8 mouse cellular contexts compared by ENCODE assay signal in the genomic region with DNA sequence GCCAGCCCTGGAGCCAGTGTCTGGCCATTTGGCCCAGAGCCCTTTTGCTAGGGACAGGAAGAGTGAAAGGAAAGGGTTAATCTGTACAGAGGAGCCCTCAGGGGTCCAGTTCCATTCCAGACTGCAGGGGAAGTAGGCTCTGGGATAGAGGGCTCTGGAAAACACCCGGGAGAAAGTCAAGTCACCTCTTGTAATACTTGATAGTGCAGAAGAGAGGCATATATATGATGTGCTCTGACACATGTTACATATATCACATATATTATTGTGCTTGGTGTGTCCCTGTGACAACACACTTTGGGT. TPM values are rescaled to one million over a fixed set of nuclear protein-coding genes. Genes with fewer than 3 reads are reported as not detected.
DNase-seq lines count a peak whose midpoint lies in the region; ATAC-seq lines count a peak whose summit lies in the region.

No protein-coding gene starts in this region.

- H3K36me3 ChIP-seq in megakaryocyte, embryonic 14.5 days (replicated peaks; ENCODE audit: low read length), result no peaks in the 10 kb centered on the region
- no peaks in the 10 kb centered on the region for H3K36me3 ChIP-seq in intestine, embryonic 16.5 days (ENCODE audit: control insufficient read depth, insufficient read depth, low read length)
- no peaks in the 10 kb centered on the region for H3K36me3 ChIP-seq in neural tube, embryonic 13.5 days

- H3K9me3 ChIP-seq in megakaryocyte, embryonic 14.5 days, result no peaks in the 10 kb centered on the region
- no peaks in the 10 kb centered on the region for H3K9me3 ChIP-seq in intestine, embryonic 16.5 days (ENCODE audit: control insufficient read depth, low read length)
- H3K9me3 ChIP-seq in neural tube, embryonic 13.5 days, result no peaks in the 10 kb centered on the region

- 5% methylated on average over 1 of the region's 1 CpGs for WGBS in intestine, embryonic 16.5 days
- WGBS in neural tube, embryonic 13.5 days, result 0% methylated on average over 1 of the region's 1 CpGs

- peaks cover 24% of the 10 kb centered on the region for H3K4me1 ChIP-seq in megakaryocyte, embryonic 14.5 days
- peaks cover 13% of the 10 kb centered on the region for H3K4me1 ChIP-seq in intestine, embryonic 16.5 days (ENCODE audit: control insufficient read depth, insufficient read depth, low read length)
- peaks cover 38% of the 10 kb centered on the region for H3K4me1 ChIP-seq in neural tube, embryonic 13.5 days (replicated peaks)

- peak overlapping the region; percentile 88 for H3K4me2 ChIP-seq in intestine, embryonic 16.5 days (ENCODE audit: low read depth, low read length)
- peak overlapping the region; percentile 78 for H3K4me2 ChIP-seq in neural tube, embryonic 13.5 days

- no peak for ATAC-seq in megakaryocyte, adult 5-6 weeks (ENCODE audit: poor library complexity, severe bottlenecking)
- peak; percentile 24 for ATAC-seq in intestine, embryonic 16.5 days
- ATAC-seq in neural tube, embryonic 13.5 days (ENCODE audit: low read depth), result peak; percentile 32
- ATAC-seq in megakaryocyte progenitor cell, adult 5-6 weeks (replicated peaks; ENCODE audit: poor library complexity), result no peak

- H3K27me3 ChIP-seq in megakaryocyte, embryonic 14.5 days (replicated peaks), result peaks cover 54% of the 10 kb centered on the region
- H3K27me3 ChIP-seq in intestine, embryonic 16.5 days (replicated peaks; ENCODE audit: control insufficient read depth, insufficient read depth, low read length), result 0 out of 2 replicates have a peak, but pooled peaks cover 3% of the 10 kb centered on the region
- no peaks in the 10 kb centered on the region for H3K27me3 ChIP-seq in neural tube, embryonic 13.5 days

- DNase-seq in adrenal gland, postnatal 10 days, result peak; percentile 29
- DNase-seq in adrenal gland, postnatal 25 days, result no peak
- no peak for DNase-seq in gastrocnemius, adult 8-10 months (ENCODE audit: low spot score in 2 of 2)

- no peak overlapping the region for H3K9ac ChIP-seq in intestine, embryonic 16.5 days (ENCODE audit: low read depth, low read length)
- H3K9ac ChIP-seq in neural tube, embryonic 13.5 days, result peak overlapping the region; percentile 66; the same call in 1 of the 2 replicates

- no peak overlapping the region for H3K27ac ChIP-seq in intestine, embryonic 16.5 days (ENCODE audit: low read length)
- peak overlapping the region; percentile 88 for H3K27ac ChIP-seq in neural tube, embryonic 13.5 days (replicated peaks)

- peak overlapping the region; percentile 90 for H3K4me3 ChIP-seq in megakaryocyte, embryonic 14.5 days (replicated peaks)
- peak overlapping the region; percentile 47 for H3K4me3 ChIP-seq in intestine, embryonic 16.5 days (ENCODE audit: low read length)
- peak overlapping the region; percentile 42 for H3K4me3 ChIP-seq in neural tube, embryonic 13.5 days

RNA-seq across cellular contexts. Expression of gene Hdhd5, which starts 49.5 kb away (rescaled TPM):
- 10 to 100 TPM; 24.9 to 34.0 TPM for total RNA-seq in adrenal gland, postnatal 10 days (2021)
- 28.5 and 37.4 TPM in 2 replicates for total RNA-seq in adrenal gland, postnatal 25 days (2021)
- 2.1 and 4.8 TPM in 2 replicates for polyA plus RNA-seq in megakaryocyte, embryonic 14.5 days (2012; ENCODE audit: insufficient read depth, low replicate concordance)
- 4.4 and 6.6 TPM in 2 replicates for total RNA-seq in megakaryocyte, adult 5-6 weeks (2015)
- total RNA-seq in megakaryocyte, adult 5-6 weeks (2017), result 9.4 and 11.0 TPM in 2 replicates
- polyA plus RNA-seq in intestine, embryonic 16.5 days (2015; fragmentation: Nextera tagmentation; extraction: Ambion mirVana), result 14.0 and 15.8 TPM in 2 replicates
- polyA plus RNA-seq in neural tube, embryonic 13.5 days (2015; fragmentation: Nextera tagmentation; extraction: Ambion mirVana), result 15.1 and 15.8 TPM in 2 replicates
- total RNA-seq in gastrocnemius, adult 8-10 months (2022), result 10 to 100 TPM; 21.1 to 23.2 (median 22.1) TPM
- total RNA-seq in megakaryocyte progenitor cell, adult 5-6 weeks (2015), result 4.3 TPM in 2 replicates
- total RNA-seq in megakaryocyte progenitor cell, adult 5-6 weeks (2017), result 4.7 and 7.6 TPM in 2 replicates

Comparison
In these comparisons a context has a peak if more than half of its experiments do, and no peak if none do; other contexts are left out.
1. ATAC-seq: peak in intestine, embryonic 16.5 days (single experiment) and neural tube, embryonic 13.5 days (single experiment); none in megakaryocyte, adult 5-6 weeks (single experiment) and megakaryocyte progenitor cell, adult 5-6 weeks (single experiment).
2. Peak in every context shown above with its lines, with median percentiles within 50 percentile points of each other: H3K4me3 ChIP-seq.